Mouse (Mus musculus): ENCODE measurements around the gene 7530416G11Rik. TPM values are rescaled to one million over a fixed set of nuclear protein-coding genes. Genes with fewer than 3 reads are reported as not detected.

The 7530416G11Rik gene
- total RNA-seq, 2 experiments from 2014 or later: not detected

DNA sequence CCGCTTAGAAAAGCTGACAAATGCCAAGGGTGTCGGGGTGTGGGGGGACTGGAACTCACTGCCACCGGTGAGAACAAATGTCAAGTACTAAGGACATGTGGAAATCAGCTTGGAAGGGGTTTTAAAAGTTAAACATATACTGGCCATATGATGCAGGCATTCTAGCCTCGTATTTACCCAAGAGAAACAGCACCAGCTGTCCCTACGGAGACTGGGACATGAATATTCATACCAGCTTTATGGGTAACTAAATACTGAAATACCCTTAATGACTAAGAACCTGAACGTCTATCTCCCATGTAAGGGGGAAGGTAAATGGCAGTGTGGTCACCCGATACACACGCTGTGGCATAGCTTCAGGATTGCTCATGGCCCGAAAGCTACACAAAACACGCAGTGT lies 14.1 kb downstream of the 7530416G11Rik start:
- no peak for ATAC-seq (replicated peaks; ENCODE audit: low FRiP score, low TSS enrichment, poor library complexity, severe bottlenecking)

- ATAC-seq (replicated peaks; ENCODE audit: low FRiP score, low TSS enrichment, poor library complexity, severe bottlenecking): no peak
Observed at GRCm38 (mm10) chr15:85480630-85481029, 22.4 kb downstream of the 7530416G11Rik start.

DNA sequence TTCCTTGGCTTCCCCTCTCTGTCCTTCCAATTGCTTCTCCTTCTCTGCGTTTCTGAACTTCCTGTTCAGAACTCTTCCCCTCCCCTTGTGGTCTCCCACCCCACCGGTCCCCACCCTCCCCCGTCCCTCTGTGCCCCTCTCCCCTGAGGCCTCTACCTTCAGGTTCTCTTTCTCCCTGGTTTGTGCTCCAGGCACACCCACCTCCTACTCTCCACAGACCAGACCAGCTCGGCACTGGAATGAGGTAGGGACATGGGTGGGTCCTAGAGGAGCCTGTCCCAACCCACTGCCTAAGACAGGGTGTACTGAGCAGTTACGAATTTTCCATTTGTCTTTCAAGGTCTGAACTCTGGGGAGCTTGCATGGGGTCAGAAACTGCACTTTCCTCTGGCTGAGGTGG lies 23.1 kb downstream of the 7530416G11Rik start:
- no peak for ATAC-seq (replicated peaks; ENCODE audit: low FRiP score, low TSS enrichment, poor library complexity, severe bottlenecking)

DNA sequence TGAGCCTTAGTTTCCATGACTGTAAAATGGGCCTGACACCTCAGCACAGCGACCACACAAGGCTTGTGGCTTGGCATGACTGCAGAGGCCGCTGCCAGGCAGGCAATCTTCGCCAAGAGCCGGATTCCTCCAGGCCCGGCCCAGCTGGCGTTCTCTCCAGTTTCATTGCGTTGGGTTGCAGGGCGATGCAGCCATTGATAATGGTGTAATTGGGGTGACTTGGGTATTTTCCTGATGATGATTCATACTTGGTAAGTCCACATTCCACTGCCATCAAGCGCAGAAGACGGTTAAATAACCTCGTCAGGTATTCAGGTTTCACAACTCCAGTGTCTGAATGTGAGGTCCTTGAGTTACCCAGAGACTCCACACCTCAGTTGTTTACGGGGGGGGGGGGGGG lies 23.7 kb downstream of the 7530416G11Rik start:
- no peak for ATAC-seq (replicated peaks; ENCODE audit: low FRiP score, low TSS enrichment, poor library complexity, severe bottlenecking)

DNA sequence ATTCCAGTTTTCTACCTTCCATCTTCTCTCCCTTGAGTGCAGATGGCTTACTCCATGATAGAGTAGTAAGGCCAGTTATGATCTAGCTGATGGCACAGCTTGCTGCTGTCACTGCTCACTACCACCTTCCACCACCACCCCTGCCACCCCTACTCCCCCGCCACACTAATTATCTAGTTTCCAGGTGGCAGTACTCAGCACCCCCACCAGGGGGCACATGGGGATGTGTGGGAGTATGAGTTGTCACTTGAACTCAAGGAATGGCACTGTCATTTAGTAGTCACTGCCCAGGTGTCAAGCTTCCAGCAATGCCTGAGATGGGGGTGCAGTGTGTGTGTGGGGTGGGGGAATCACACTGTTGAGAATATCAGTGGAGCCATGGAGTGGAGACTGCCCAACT lies 25.4 kb downstream of the 7530416G11Rik start:
- peak; percentile 78 for ATAC-seq (replicated peaks; ENCODE audit: low FRiP score, low TSS enrichment, poor library complexity, severe bottlenecking)

DNA sequence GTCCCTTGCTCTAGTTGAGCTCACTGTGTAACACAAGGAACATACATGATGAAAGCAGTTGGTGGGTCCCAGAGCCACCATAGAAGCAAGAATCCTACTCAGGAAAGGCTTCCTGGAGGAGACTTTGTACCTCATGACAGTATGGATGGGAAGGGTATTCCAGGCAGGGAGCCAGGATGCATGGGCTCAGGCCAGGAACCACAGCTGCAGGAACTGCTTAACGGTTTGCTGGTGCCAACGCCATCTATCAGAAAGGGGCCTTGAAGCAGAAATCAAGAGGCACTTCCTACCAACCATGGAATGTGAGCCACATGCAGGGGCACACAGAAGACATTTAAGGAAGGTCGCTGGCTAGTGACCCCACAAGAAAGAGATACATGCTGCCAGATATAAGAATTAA lies 28.3 kb downstream of the 7530416G11Rik start:
- ATAC-seq (replicated peaks; ENCODE audit: low FRiP score, low TSS enrichment, poor library complexity, severe bottlenecking): no peak

DNA sequence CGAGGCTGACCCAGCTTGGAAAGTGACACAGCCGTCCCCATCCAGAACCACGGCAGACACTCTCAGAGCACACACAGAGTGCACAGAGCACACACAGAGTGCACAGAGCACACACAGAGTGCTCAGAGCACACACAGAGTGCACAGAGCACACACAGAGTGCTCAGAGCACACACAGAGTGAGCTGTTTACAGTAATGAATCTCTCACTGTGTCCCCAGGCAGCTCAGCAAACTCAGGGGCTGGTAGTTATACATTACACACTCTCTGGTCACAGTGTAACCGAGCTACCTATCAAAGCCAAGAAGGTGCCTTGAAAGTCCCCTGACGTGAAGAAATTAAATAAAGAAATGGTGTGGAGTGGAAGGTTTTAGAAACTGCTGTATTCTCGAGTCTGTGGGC lies 33.6 kb downstream of the 7530416G11Rik start:
- ATAC-seq (replicated peaks; ENCODE audit: low FRiP score, low TSS enrichment, poor library complexity, severe bottlenecking): no peak

- no peak for ATAC-seq (replicated peaks; ENCODE audit: low FRiP score, low TSS enrichment, poor library complexity, severe bottlenecking)
Observed at GRCm38 (mm10) chr15:85466456-85467067, 36.5 kb downstream of the 7530416G11Rik start.

GRCm38 (mm10) chr15:85464823-85465565 lies 38.0 kb downstream of the 7530416G11Rik start:
- no peak for ATAC-seq (replicated peaks; ENCODE audit: low FRiP score, low TSS enrichment, poor library complexity, severe bottlenecking)

DNA sequence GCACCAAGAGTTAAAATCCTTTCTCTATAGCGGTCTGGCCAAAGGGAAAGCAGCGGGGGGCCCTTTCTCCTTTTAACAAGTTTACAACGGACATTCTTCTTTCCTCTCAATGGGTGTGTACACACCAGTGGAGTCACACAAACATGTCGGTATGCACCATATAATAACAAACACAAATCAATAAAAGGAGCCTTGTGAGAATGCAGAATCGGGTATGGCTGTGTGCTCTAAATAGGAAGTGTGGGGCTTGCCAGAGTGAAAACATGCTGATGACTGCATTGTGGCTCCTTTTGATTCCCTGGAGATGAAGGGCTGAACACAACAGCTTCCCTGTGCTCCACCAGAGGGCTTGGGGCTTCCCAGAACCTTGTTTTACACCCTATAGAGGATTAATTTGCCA lies 38.8 kb downstream of the 7530416G11Rik start:
- ATAC-seq (replicated peaks; ENCODE audit: low FRiP score, low TSS enrichment, poor library complexity, severe bottlenecking): no peak

DNA sequence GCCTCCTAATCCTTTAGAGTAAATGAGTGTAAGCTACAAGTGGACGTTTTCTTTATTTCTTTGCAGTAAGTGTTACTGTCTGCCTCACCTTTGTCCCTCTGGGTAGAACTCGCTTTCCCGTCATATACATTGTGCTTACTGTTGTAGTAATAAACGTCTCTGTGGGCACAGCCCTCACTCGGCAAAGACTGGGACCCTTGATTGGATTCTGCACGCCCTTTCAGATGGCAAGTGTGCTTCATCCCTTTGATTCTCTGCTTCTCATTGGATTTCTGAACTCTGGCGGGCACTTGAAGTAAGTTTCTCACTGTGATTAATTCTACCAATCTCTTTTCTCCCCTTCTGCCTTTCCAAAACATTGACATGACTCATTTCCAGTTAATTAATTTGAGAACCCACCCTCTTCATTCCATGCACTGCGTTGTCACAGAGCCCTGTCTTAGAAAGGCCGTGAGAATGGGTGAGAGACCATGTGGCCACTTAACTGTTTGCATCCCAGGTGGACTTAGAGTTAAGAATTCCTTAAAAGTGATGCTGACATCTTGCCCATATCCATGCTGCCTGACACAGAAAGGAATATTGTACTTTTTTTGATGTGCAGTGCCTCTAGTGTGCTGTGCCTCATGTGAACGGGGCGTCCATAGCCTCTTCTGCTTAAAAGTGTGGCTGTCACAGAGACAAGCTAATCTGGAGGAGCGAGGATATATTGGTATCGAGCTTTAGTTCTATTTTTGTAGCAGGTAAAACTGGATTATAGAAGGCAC lies 39.8 kb downstream of the 7530416G11Rik start:
- no peak for ATAC-seq (replicated peaks; ENCODE audit: low FRiP score, low TSS enrichment, poor library complexity, severe bottlenecking)

DNA sequence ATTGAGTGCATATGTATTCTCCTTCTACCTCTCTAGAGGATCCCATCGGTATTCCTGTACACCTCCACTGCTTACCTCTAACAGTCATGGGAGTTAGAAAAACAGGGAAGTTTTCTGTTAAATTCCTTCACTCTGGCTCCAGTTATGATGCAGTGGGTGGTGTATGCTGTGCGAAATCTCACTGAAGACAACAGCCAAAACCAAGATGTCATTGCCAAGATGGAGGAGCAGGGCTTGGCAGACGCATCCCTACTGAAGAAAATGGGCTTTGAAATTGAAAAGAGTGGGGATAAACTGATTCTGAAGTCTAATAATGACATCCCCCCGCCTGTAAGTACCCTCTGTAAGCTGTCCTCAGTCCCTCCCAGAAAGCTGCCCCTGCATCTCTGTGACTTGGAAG lies 40.9 kb downstream of the 7530416G11Rik start:
- no peak for ATAC-seq (replicated peaks; ENCODE audit: low FRiP score, low TSS enrichment, poor library complexity, severe bottlenecking)

DNA sequence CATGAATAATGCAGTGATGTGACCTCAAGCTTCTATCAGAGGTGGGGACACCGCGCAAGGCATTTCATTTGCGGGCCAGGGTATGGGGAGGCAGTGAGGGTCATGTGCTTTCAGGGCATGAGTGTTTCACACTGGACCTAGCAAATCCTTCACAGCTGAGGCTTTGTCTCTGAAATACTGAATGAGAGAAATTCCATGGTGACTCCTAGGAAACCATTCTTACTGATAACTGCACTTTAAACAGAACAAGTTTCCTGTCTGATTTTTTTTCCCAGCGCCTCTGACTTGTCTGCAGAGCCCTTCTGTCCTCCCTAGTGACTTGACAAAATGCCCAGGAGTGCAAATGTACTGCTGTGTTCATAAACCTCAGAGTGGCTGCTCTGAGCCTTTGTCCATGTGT lies 41.5 kb downstream of the 7530416G11Rik start:
- no peak for ATAC-seq (replicated peaks; ENCODE audit: low FRiP score, low TSS enrichment, poor library complexity, severe bottlenecking)

GRCm38 (mm10) chr15:85458631-85459082 lies 44.4 kb downstream of the 7530416G11Rik start:
- no peak for ATAC-seq (replicated peaks; ENCODE audit: low FRiP score, low TSS enrichment, poor library complexity, severe bottlenecking)

- ATAC-seq (replicated peaks; ENCODE audit: low FRiP score, low TSS enrichment, poor library complexity, severe bottlenecking): no peak
Observed at GRCm38 (mm10) chr15:85457838-85458237, 45.2 kb downstream of the 7530416G11Rik start.

DNA sequence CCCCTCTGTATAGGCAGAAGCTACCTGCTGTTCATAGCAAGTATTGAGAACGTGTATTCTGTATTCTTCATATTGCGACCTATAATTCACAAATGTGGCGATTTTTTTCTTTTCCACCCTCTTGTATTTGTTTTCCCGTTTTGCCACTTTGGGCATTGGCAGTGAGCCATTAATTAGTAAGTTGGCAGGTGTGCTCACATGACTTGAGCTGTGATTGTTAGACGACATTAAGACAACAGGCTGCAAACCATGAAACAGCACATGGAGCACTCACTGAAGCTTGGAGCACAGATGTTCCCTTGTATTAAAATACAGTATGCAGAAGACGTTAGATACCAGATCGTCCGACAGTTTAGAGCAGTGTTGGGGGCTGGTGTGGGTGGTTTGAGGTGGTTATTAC lies 46.1 kb downstream of the 7530416G11Rik start:
- ATAC-seq (replicated peaks; ENCODE audit: low FRiP score, low TSS enrichment, poor library complexity, severe bottlenecking): no peak

DNA sequence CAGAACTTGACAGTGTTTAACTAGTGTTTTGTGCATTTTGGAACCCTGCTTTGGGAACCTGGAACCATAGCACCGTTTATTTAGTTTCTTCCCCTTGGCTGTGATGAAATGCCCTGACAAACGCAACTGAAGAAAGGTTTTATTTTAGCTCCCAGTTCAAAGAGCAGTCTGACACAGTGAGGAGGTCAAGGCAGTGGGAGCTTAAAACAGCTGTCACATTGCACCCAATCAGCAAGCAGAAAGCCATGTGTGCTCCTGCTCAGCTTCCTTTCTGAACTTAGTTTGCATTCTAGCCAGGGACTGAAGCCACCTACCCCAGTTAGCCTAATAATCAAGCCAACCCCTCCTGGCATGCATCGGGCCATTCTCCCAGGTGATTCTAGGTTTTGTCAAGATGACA lies 56.4 kb downstream of the 7530416G11Rik start:
- ATAC-seq (replicated peaks; ENCODE audit: low FRiP score, low TSS enrichment, poor library complexity, severe bottlenecking): no peak
